Mouse (Mus musculus) CH12.LX (cell line): ENCODE measurements around the gene Gm3625. TPM values are rescaled to one million over a fixed set of nuclear protein-coding genes. Genes with fewer than 3 reads are reported as not detected.

Experiments
- DNase-seq: peaks from one replicate; pipeline ENCODE4 v3.0.0-alpha.2; 2013; ENCODE audit errors: extremely low read depth
- H3K27ac ChIP-seq: 2 replicates; pipeline ENCODE4 v1.5.1; 2012; ENCODE audit warnings: low read depth, mild to moderate bottlenecking, control low read depth, moderate library complexity; ENCODE audit not compliant: insufficient read depth
- H3K27me3 ChIP-seq: replicated peaks from 2 replicates; pipeline ENCODE3; 2012; ENCODE audit warnings: inconsistent platforms
- H3K36me3 ChIP-seq, 2 experiments: replicated peaks in 1 of 2; 2 replicates each; pipeline versions ENCODE3 to v1.6.1; 2012; ENCODE audit warnings: inconsistent platforms in 1 of 2, low read length in 1 of 2, mild to moderate bottlenecking in 1 of 2, mixed read lengths in 1 of 2, moderate library complexity in 1 of 2; ENCODE audit not compliant: control insufficient read depth in 1 of 2, insufficient read depth in 1 of 2
- H3K4me1 ChIP-seq, 2 experiments: 2 replicates each; pipeline ENCODE4 v1.6.1; 2012; ENCODE audit warnings: inconsistent platforms in 1 of 2, moderate library complexity in 1 of 2; ENCODE audit not compliant: insufficient read depth in 2 of 2, control insufficient read depth in 1 of 2
- H3K4me2 ChIP-seq: 2 replicates; pipeline ENCODE4 v1.6.1; 2012; ENCODE audit warnings: low read depth, mild to moderate bottlenecking, control low read depth; ENCODE audit not compliant: poor library complexity, insufficient read depth, severe bottlenecking
- H3K4me3 ChIP-seq, 3 experiments: fragments of 150-350 bp in 1 of 3; sonication (generic) in 1 of 3; replicated peaks in 1 of 3; 2 replicates each; pipeline versions ENCODE3 to v1.5.1; 2011 to 2012; ENCODE audit warnings: low read depth in 2 of 3, low read length in 2 of 3, mild to moderate bottlenecking in 2 of 3, moderate library complexity in 2 of 3, control low read depth in 1 of 3, improper control_type of control experiment in 1 of 3, inconsistent platforms in 1 of 3, mixed read lengths in 1 of 3; ENCODE audit not compliant: poor library complexity in 1 of 3
- H3K79me2 ChIP-seq: replicated peaks from 2 replicates; pipeline ENCODE4 v1.6.1; 2012; ENCODE audit warnings: mild to moderate bottlenecking, moderate library complexity; ENCODE audit not compliant: control insufficient read depth, poor library complexity, insufficient read depth, severe bottlenecking; ENCODE audit errors: extremely low read depth
- H3K9ac ChIP-seq: 2 replicates; pipeline ENCODE4 v1.6.1; 2012; ENCODE audit warnings: low read depth, mild to moderate bottlenecking, control low read depth, moderate library complexity; ENCODE audit not compliant: insufficient read depth
- H3K9me3 ChIP-seq: replicated peaks from 2 replicates; pipeline ENCODE3; 2012; ENCODE audit warnings: low read length, inconsistent platforms, mixed read lengths
- BHLHE40 ChIP-seq: IDR thresholded peaks from 2 replicates; pipeline ENCODE4 v1.6.1; 2011; ENCODE audit warnings: mild to moderate bottlenecking, low read depth, low read length, improper control_type of control experiment
- CHD1 ChIP-seq: IDR thresholded peaks from 2 replicates; pipeline ENCODE4 v1.6.1; 2012; ENCODE audit warnings: low read depth, low read length, improper control_type of control experiment, inconsistent platforms
- CTCF ChIP-seq, 2 experiments: IDR thresholded peaks in 1 of 2; conservative IDR thresholded peaks in 1 of 2; 2 replicates each; pipeline ENCODE4 v1.5.1; 2011 to 2012; ENCODE audit warnings: low read depth in 2 of 2, low read length in 2 of 2, improper control_type of control experiment in 1 of 2, inconsistent platforms in 1 of 2, mild to moderate bottlenecking in 1 of 2, moderate library complexity in 1 of 2
- E2F4 ChIP-seq: IDR thresholded peaks from 2 replicates; pipeline ENCODE4 v1.6.1; 2011; ENCODE audit warnings: low read depth, low read length, improper control_type of control experiment; ENCODE audit not compliant: insufficient replicate concordance
- ELF1 ChIP-seq: IDR thresholded peaks from 2 replicates; pipeline ENCODE4 v1.6.1; 2014; ENCODE audit warnings: low read depth, mild to moderate bottlenecking, inconsistent platforms, low read length, improper control_type of control experiment
- EP300 ChIP-seq: IDR thresholded peaks from 2 replicates; pipeline ENCODE4 v1.6.1; 2011; ENCODE audit warnings: low read length, improper control_type of control experiment
- ETS1 ChIP-seq: conservative IDR thresholded peaks from 2 replicates; pipeline ENCODE4 v1.6.1; 2012; ENCODE audit warnings: low read depth, mild to moderate bottlenecking, inconsistent platforms, low read length, improper control_type of control experiment, moderate library complexity
- HCFC1 ChIP-seq: IDR thresholded peaks from 2 replicates; pipeline ENCODE4 v1.6.1; 2012; ENCODE audit warnings: low read depth, mild to moderate bottlenecking, inconsistent platforms, low read length, improper control_type of control experiment
- IRF4 ChIP-seq: IDR thresholded peaks from 2 replicates; pipeline ENCODE4 v1.6.1; 2014; ENCODE audit warnings: low read depth, mild to moderate bottlenecking, inconsistent platforms, low read length, improper control_type of control experiment
- JUN ChIP-seq: IDR thresholded peaks from 2 replicates; pipeline ENCODE4 v1.6.1; 2011; ENCODE audit warnings: low read depth, mild to moderate bottlenecking, low read length, improper control_type of control experiment, moderate library complexity; ENCODE audit not compliant: insufficient read depth
- JUND ChIP-seq: conservative IDR thresholded peaks from 2 replicates; pipeline ENCODE4 v1.6.1; 2011; ENCODE audit warnings: low read depth, low read length, improper control_type of control experiment
- KAT2A ChIP-seq: IDR thresholded peaks from 2 replicates; pipeline ENCODE4 v1.6.1; 2012; ENCODE audit warnings: low read length, improper control_type of control experiment, inconsistent platforms; ENCODE audit not compliant: insufficient replicate concordance
- MAX ChIP-seq: IDR thresholded peaks from 2 replicates; pipeline ENCODE4 v1.6.1; 2011; ENCODE audit warnings: low read length, improper control_type of control experiment
- MEF2A ChIP-seq: IDR thresholded peaks from 2 replicates; pipeline ENCODE4 v1.6.1; 2014; ENCODE audit warnings: low read depth, mild to moderate bottlenecking, inconsistent platforms, low read length, improper control_type of control experiment, borderline replicate concordance
- MXI1 ChIP-seq: IDR thresholded peaks from 2 replicates; pipeline ENCODE4 v1.6.1; 2011; ENCODE audit warnings: mild to moderate bottlenecking, low read depth, low read length, improper control_type of control experiment
- MYC ChIP-seq: IDR thresholded peaks from 2 replicates; pipeline ENCODE4 v1.6.1; 2011; ENCODE audit warnings: low read depth, mild to moderate bottlenecking, improper control_type of control experiment, low read length
- POLR2A ChIP-seq: IDR thresholded peaks from 2 replicates; pipeline ENCODE4 v1.6.1; 2011; ENCODE audit warnings: low read depth, mild to moderate bottlenecking, improper control_type of control experiment, low read length
- POLR2AphosphoS2 ChIP-seq: IDR thresholded peaks from 2 replicates; pipeline ENCODE4 v1.6.1; 2011; ENCODE audit warnings: low read depth, low read length, improper control_type of control experiment
- RAD21 ChIP-seq: IDR thresholded peaks from 2 replicates; pipeline ENCODE4 v1.6.1; 2011; ENCODE audit warnings: low read depth, mild to moderate bottlenecking, low read length, improper control_type of control experiment, moderate library complexity
- RCOR1 ChIP-seq: conservative IDR thresholded peaks from 2 replicates; pipeline ENCODE4 v1.6.1; 2012; ENCODE audit warnings: low read depth, mild to moderate bottlenecking, inconsistent platforms, low read length, improper control_type of control experiment
- SIN3A ChIP-seq: IDR thresholded peaks from 2 replicates; pipeline ENCODE4 v1.6.1; 2012; ENCODE audit warnings: low read length, improper control_type of control experiment, inconsistent platforms
- SMC3 ChIP-seq: IDR thresholded peaks from 2 replicates; pipeline ENCODE4 v1.6.1; 2011; ENCODE audit warnings: low read depth, low read length, improper control_type of control experiment
- TBP ChIP-seq: conservative IDR thresholded peaks from 2 replicates; pipeline ENCODE4 v1.6.1; 2011; ENCODE audit warnings: low read depth, low read length, improper control_type of control experiment
- TCF12 ChIP-seq: IDR thresholded peaks from 2 replicates; pipeline ENCODE4 v1.6.1; 2014; ENCODE audit warnings: low read depth, mild to moderate bottlenecking, inconsistent platforms, low read length, improper control_type of control experiment
- UBTF ChIP-seq: IDR thresholded peaks from 2 replicates; pipeline ENCODE4 v1.6.1; 2012; ENCODE audit warnings: low read depth, mild to moderate bottlenecking, inconsistent platforms, low read length, improper control_type of control experiment, moderate library complexity
- USF1 ChIP-seq: IDR thresholded peaks from 2 replicates; pipeline ENCODE4 v1.6.1; 2014; ENCODE audit warnings: low read depth, mild to moderate bottlenecking, inconsistent platforms, low read length, improper control_type of control experiment
- ZC3H11A ChIP-seq: IDR thresholded peaks from 2 replicates; pipeline ENCODE4 v1.6.1; 2012; ENCODE audit warnings: low read depth, mild to moderate bottlenecking, inconsistent platforms, low read length, improper control_type of control experiment
- ZKSCAN1 ChIP-seq: IDR thresholded peaks from 2 replicates; pipeline ENCODE4 v1.6.1; 2012; ENCODE audit warnings: low read depth, inconsistent platforms, low read length, improper control_type of control experiment, borderline replicate concordance
- ZMIZ1 ChIP-seq: IDR thresholded peaks from 2 replicates; pipeline ENCODE4 v1.6.1; 2012; ENCODE audit warnings: low read depth, mild to moderate bottlenecking, inconsistent platforms, low read length, improper control_type of control experiment
- ZNF384 ChIP-seq: IDR thresholded peaks from 2 replicates; pipeline ENCODE4 v1.6.1; 2012; ENCODE audit warnings: low read depth, low read length, improper control_type of control experiment, inconsistent platforms
- dilution Hi-C: fragments of 300-500 bp; cut with MboI; formaldehyde crosslinking; loops from 2 replicates; pipeline ENCODE4 v1.14.3; 2020; ENCODE audit warnings: low sequenced_read_pairs; ENCODE audit not compliant: extremely low pct_unique_long_range_greater_than_20kb, extremely low pct_ligation_motif_present
- in situ Hi-C: fragments of 300-500 bp; cut with MboI; formaldehyde crosslinking; loops from 3 replicates; pipeline ENCODE4 v1.14.3; 2019; ENCODE audit warnings: low sequenced_read_pairs, low pct_ligation_motif_present, low pct_unique_long_range_greater_than_20kb, mixed read lengths
- polyA plus RNA-seq: library from polyadenylated mRNA; unstranded; fragments of >175 nt; gene quantifications from 2 replicates; pipeline ENCODE4 v1.2.1, GENCODE M21; 2012; ENCODE audit warnings: low read depth; ENCODE audit not compliant: insufficient read length
- total RNA-seq, 2 experiments: library from RNA; depleted of rRNA; stranded (reverse); fragments of 300-350 nt in 1 of 2; fragments of >200 nt in 1 of 2; gene quantifications; 2 replicates each; pipeline ENCODE4 v1.2.3; 2012 to 2014

Gene Gm3625
- total and polyA plus RNA-seq, 3 experiments, result not detected

DNA sequence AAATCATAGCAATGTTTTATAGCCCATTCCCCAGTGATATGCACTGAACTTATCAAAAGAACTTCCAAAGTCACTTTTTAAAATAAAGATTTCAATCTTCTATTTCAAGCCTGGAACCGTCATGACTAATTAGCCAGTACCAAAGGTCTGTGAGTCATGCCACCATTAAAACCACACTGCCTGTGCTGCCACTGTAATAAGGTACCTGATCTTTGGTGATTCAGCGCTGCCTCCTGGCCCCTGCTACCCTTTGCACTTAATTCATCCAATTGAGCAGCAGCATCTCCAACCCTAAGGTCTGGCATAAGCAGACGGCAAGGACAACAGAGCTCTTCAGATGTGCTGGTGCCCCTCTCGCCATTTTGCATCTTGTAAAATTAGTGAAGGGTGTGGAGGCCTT is 18.7 kb downstream of the Gm3625 start:
- TF ChIP-seq USF1, result no peak
- TF ChIP-seq SIN3A, result no peak
- no peak for TF ChIP-seq JUND
- no peak for TF ChIP-seq E2F4
- no peak for TF ChIP-seq ETS1
- no peak for TF ChIP-seq CTCF (conservative IDR thresholded peaks at IDR 0.05 in 1 of 2, IDR thresholded peaks at IDR 0.05 in 1 of 2; ENCODE audit: low read depth in 2 of 2, low read length in 2 of 2)
- TF ChIP-seq KAT2A, result no peak
- TF ChIP-seq BHLHE40, result no peak
- TF ChIP-seq UBTF, result no peak
- no peak for TF ChIP-seq RAD21
- TF ChIP-seq HCFC1, result no peak
- TF ChIP-seq SMC3, result no peak
- TF ChIP-seq IRF4, result no peak
- no peak for TF ChIP-seq CHD1
- TF ChIP-seq ZC3H11A, result no peak
- no peak for TF ChIP-seq MYC
- no peak for TF ChIP-seq MEF2A
- TF ChIP-seq MAX, result no peak
- no peak for TF ChIP-seq ZMIZ1
- TF ChIP-seq ZKSCAN1, result no peak
- no peaks in the 10 kb centered on the region for H3K36me3 ChIP-seq
- DNase-seq, result no peak
- no peak overlapping the region for H3K4me2 ChIP-seq
- H3K79me2 ChIP-seq, result no peaks in the 10 kb centered on the region
- dilution Hi-C loops, result no loop called here
- H3K9ac ChIP-seq, result no peak overlapping the region
- no peak overlapping the region for H3K4me3 ChIP-seq
- in situ Hi-C loops, result no loop called here
- no peaks in the 10 kb centered on the region for H3K27me3 ChIP-seq
- H3K4me1 ChIP-seq, result peaks cover 2 to 6% of the 10 kb centered on the region in 2 experiments; a peak in 1 of 4 replicates
- H3K27ac ChIP-seq, result no peak overlapping the region
- H3K9me3 ChIP-seq, result no peaks in the 10 kb centered on the region

DNA sequence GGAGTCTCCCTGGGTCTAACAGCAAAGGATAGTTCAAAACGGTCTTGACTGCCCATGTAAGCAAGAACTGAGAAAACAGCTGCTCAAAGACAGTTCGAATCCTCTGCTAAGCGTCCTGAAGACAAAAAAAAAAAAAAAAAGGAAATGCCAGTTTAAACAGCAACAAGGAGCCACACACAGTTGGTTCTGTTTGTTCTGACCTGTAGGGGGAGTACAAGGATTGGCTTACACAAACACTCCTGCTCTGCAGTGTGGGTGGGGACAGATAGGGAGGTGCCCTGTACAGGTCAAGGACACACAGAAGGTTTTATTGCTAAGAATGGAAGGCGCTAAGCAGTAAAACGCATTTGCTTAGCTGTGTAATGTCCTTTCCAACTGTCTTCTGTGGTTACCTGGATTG is 20.9 kb downstream of the Gm3625 start:
- H3K79me2 ChIP-seq, result no peaks in the 10 kb centered on the region
- H3K4me1 ChIP-seq, result peaks cover 2 to 6% of the 10 kb centered on the region in 2 experiments; a peak in 1 of 4 replicates
- dilution Hi-C loops, result no loop called here
- no peak overlapping the region for H3K9ac ChIP-seq
- peak overlapping the region; percentile 50 for H3K4me2 ChIP-seq
- no peaks in the 10 kb centered on the region for H3K36me3 ChIP-seq
- H3K27me3 ChIP-seq, result no peaks in the 10 kb centered on the region
- in situ Hi-C loops, result no loop called here
- no peak overlapping the region for H3K27ac ChIP-seq
- TF ChIP-seq TBP (no peak), CTCF (conservative IDR thresholded peaks at IDR 0.05 in 1 of 2, IDR thresholded peaks at IDR 0.05 in 1 of 2; ENCODE audit: low read depth in 2 of 2, low read length in 2 of 2) (peak in 1 of 2 experiments; percentile 86; a peak in 2 of 4 replicates), RAD21 (peak; percentile 95), SMC3 (peak; percentile 74), EP300 (no peak), MXI1 (no peak), UBTF (no peak), TCF12 (no peak), POLR2AphosphoS2 (no peak), RCOR1 (no peak), SIN3A (no peak), ZNF384 (peak; percentile 95), POLR2A (no peak), MYC (no peak), ELF1 (no peak), MEF2A (no peak), E2F4 (no peak), JUN (no peak), ZC3H11A (0 out of 2 replicates have a peak, but pooled peaks have one; percentile 14), KAT2A (no peak)
- DNase-seq, result peak; percentile 82
- no peak overlapping the region for H3K4me3 ChIP-seq
- H3K9me3 ChIP-seq, result no peaks in the 10 kb centered on the region
